Mouse (Mus musculus) midbrain, embryonic 11.5 days (tissue): ENCODE measurements around the gene Gm10972. TPM values are rescaled to one million over a fixed set of nuclear protein-coding genes. Genes with fewer than 3 reads are reported as not detected.
"Not testable (repeated sequence)": the region's sequence is repeated elsewhere in the genome, so short reads cannot be mapped to it uniquely, and the experiment has no call there.

ENCODE experiments used
- ATAC-seq: fragments of 200-750 bp; cut with Nextera tagmentation; 2 replicates; pipeline ENCODE4 v1.8.0; 2017; ENCODE audit warnings: moderate TSS enrichment, moderate library complexity; ENCODE audit not compliant: low FRiP score
- DNase-seq: peaks from one replicate; pipeline ENCODE4 v3.0.0; 2015; ENCODE audit warnings: low spot score; ENCODE audit errors: missing footprints
- H3K27ac ChIP-seq: fragments of 300-500 bp; sonication (generic); 2 replicates; pipeline ENCODE4 v1.5.1; 2014; ENCODE audit warnings: low read depth, low read length
- H3K27me3 ChIP-seq: fragments of 300-500 bp; sonication (generic); 2 replicates; pipeline ENCODE4 v1.6.1; 2014; ENCODE audit warnings: mild to moderate bottlenecking, low read length, moderate library complexity, mixed read lengths; ENCODE audit not compliant: control insufficient read depth, insufficient read depth
- H3K36me3 ChIP-seq: fragments of 300-500 bp; sonication (generic); 2 replicates; pipeline ENCODE4 v1.6.1; 2014; ENCODE audit warnings: mild to moderate bottlenecking, low read length, moderate library complexity, mixed read lengths; ENCODE audit not compliant: control insufficient read depth, insufficient read depth
- H3K4me1 ChIP-seq: fragments of 300-500 bp; sonication (generic); 2 replicates; pipeline ENCODE4 v1.6.1; 2014; ENCODE audit warnings: low read length; ENCODE audit not compliant: control insufficient read depth, insufficient read depth
- H3K4me2 ChIP-seq: fragments of 300-500 bp; sonication (generic); 2 replicates; pipeline ENCODE4 v1.6.1; 2014; ENCODE audit warnings: mild to moderate bottlenecking, moderate library complexity
- H3K4me3 ChIP-seq: fragments of 300-500 bp; sonication (generic); 2 replicates; pipeline ENCODE4 v1.5.1; 2014; ENCODE audit warnings: low read depth, low read length
- H3K9ac ChIP-seq: fragments of 300-500 bp; sonication (generic); 2 replicates; pipeline ENCODE4 v1.6.1; 2014; ENCODE audit warnings: low read length
- H3K9me3 ChIP-seq: fragments of 300-500 bp; sonication (generic); 2 replicates; pipeline ENCODE4 v1.6.1; 2016; ENCODE audit warnings: low read length; ENCODE audit not compliant: control insufficient read depth
- WGBS: fragments of 180-500 bp; shearing (Covaris S2); extraction: QIAGEN DNeasy Blood & Tissue Kit; methylation state at CpG from one replicate; pipeline ENCODE4 v1.1.7; 2014; 5-methylcytosine and 5-hydroxymethylcytosine counted together
- polyA plus RNA-seq: library from polyadenylated mRNA; unstranded; fragments of >200 nt; fragmentation: Nextera tagmentation; extraction: Ambion mirVana; gene quantifications from 2 replicates; pipeline ENCODE4 v1.2.1, GENCODE M21; 2014

The Gm10972 gene
- polyA plus RNA-seq, 1 experiment from 2014 or later, result not detected

GRCm38 (mm10) chr3:94653967-94654366, 11.1 kb downstream of the Gm10972 start:
- not testable (repeated sequence) for H3K4me2 ChIP-seq, H3K9me3 ChIP-seq, H3K4me1 ChIP-seq, H3K27me3 ChIP-seq, H3K9ac ChIP-seq, H3K4me3 ChIP-seq, H3K36me3 ChIP-seq, H3K27ac ChIP-seq, DNase-seq, ATAC-seq
- WGBS, result 79% methylated on average over 1 of the region's 1 CpGs

GRCm38 (mm10) chr3:94657852-94658739, 15.2 kb downstream of the Gm10972 start:
- WGBS, result 3% methylated on average over 22 of the region's 47 CpGs
- H3K4me1 ChIP-seq, result not testable (repeated sequence)
- peak; percentile 74 for ATAC-seq

GRCm38 (mm10) chr3:94658740-94659095, 15.8 kb downstream of the Gm10972 start, which contains the start of gene Tuft1:
Gene Tuft1 (minus strand): TSS chr3:94658872.
- WGBS, result under 1% methylated on average over 17 of the region's 33 CpGs
- Histone ChIP-seq H3K4me3 (peak within 1 kb of the TSS; percentile 32), H3K4me2 (peak within 1 kb of the TSS; percentile 52)
- not testable (repeated sequence) for H3K9ac ChIP-seq, H3K9me3 ChIP-seq, H3K4me1 ChIP-seq, DNase-seq, H3K27ac ChIP-seq, H3K36me3 ChIP-seq, H3K27me3 ChIP-seq
- ATAC-seq, result peak; percentile 94

More at GRCm38 (mm10) chr3:94657852-94658739, 15.2 kb downstream of the Gm10972 start:
- H3K36me3 ChIP-seq, H3K9ac ChIP-seq, H3K27ac ChIP-seq, H3K9me3 ChIP-seq, H3K27me3 ChIP-seq: not testable (repeated sequence)
- Histone ChIP-seq H3K4me3 (peak overlapping the region; percentile 32), H3K4me2 (peak overlapping the region; percentile 52)
- DNase-seq, result peak; percentile 89

GRCm38 (mm10) chr3:94659142-94659748, 16.3 kb downstream of the Gm10972 start:
- WGBS, result 28% methylated on average over 8 of the region's 10 CpGs
- not testable (repeated sequence) for H3K9me3 ChIP-seq, H3K36me3 ChIP-seq, H3K4me3 ChIP-seq, H3K4me2 ChIP-seq, H3K27ac ChIP-seq, H3K4me1 ChIP-seq, H3K27me3 ChIP-seq, H3K9ac ChIP-seq
- ATAC-seq (peak; percentile 36), DNase-seq (peak; percentile 83)

- not testable (repeated sequence) for H3K9me3 ChIP-seq, H3K36me3 ChIP-seq, DNase-seq, H3K9ac ChIP-seq, H3K4me3 ChIP-seq, H3K27me3 ChIP-seq, H3K4me2 ChIP-seq, H3K4me1 ChIP-seq, H3K27ac ChIP-seq, ATAC-seq
- WGBS, result 85% methylated on average over 2 of the region's 2 CpGs
Measured at GRCm38 (mm10) chr3:94660841-94661240, 17.9 kb downstream of the Gm10972 start.

GRCm38 (mm10) chr3:94665060-94665802, 22.3 kb downstream of the Gm10972 start:
- DNase-seq, H3K4me2 ChIP-seq, H3K4me1 ChIP-seq, H3K4me3 ChIP-seq, H3K27me3 ChIP-seq, H3K36me3 ChIP-seq, H3K9ac ChIP-seq, H3K9me3 ChIP-seq, ATAC-seq, H3K27ac ChIP-seq: not testable (repeated sequence)
- 77% methylated on average over 3 of the region's 5 CpGs for WGBS

GRCm38 (mm10) chr3:94665896-94666295, 23.0 kb downstream of the Gm10972 start:
- H3K4me3 ChIP-seq, DNase-seq, H3K27ac ChIP-seq, H3K27me3 ChIP-seq, H3K9me3 ChIP-seq, H3K36me3 ChIP-seq, H3K9ac ChIP-seq, H3K4me1 ChIP-seq, H3K4me2 ChIP-seq: not testable (repeated sequence)
- peak; percentile 77 for ATAC-seq
- 52% methylated on average over 7 of the region's 7 CpGs for WGBS

- ATAC-seq, H3K4me3 ChIP-seq, H3K9ac ChIP-seq, H3K27me3 ChIP-seq, H3K9me3 ChIP-seq, H3K4me2 ChIP-seq, H3K27ac ChIP-seq, DNase-seq, H3K4me1 ChIP-seq, H3K36me3 ChIP-seq: not testable (repeated sequence)
- 87% methylated on average over 9 of the region's 9 CpGs for WGBS
Measured at GRCm38 (mm10) chr3:94675101-94675500, 32.2 kb downstream of the Gm10972 start.
